Mouse (Mus musculus) T-helper 2 cell (primary cell): ENCODE measurements around the gene Tmem38b.

Experiments
- in situ Hi-C: fragments of 300-600 bp; cut with MboI, MseI; formaldehyde crosslinking; loops from one replicate; pipeline ENCODE4 v1.15.1; 2025; ENCODE audit warnings: high pct_unique_total_duplicates

Gene Tmem38b

DNA sequence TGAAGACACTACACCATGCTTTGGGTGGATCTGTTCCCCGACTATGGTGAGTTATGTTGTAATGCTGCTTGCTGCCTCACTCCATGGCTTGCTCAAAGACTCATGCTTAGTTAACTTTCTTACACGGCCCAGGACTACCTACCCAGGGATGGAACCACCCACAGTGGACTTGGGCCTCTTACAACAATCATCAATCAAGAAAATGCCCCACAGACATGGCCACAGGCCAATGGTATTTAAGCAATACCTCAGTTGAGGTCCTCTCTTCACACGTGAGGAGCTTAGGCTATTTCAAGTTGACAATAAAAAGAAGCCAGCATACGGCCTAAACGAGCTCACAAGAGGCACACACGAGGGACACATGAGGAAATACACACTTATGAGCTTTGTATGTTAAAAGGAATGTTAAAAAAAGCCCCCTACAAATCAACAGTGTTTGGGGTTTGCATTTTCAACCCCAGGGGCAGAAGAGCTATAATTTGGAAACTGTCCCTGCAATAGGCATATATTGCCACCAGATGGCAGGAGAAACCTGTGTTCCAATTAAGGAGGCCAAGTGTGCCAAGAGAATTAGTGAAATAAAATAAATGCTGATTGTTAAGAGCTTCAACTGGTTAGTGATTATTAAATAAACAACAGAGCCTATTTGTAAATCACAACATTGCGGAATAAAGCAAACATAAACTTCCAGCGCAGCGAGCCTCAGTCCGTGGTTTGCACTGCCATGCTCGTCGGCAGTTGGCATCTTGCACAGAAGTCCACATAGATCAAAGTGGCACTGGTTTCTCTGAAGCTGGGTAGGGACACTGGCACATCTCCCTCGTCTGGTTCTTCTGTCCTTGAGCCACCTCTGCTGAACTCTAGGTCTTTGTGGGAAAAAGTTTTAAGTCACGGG lies 58.8 kb downstream of the Tmem38b start:
- in situ Hi-C loops: no loop called here

DNA sequence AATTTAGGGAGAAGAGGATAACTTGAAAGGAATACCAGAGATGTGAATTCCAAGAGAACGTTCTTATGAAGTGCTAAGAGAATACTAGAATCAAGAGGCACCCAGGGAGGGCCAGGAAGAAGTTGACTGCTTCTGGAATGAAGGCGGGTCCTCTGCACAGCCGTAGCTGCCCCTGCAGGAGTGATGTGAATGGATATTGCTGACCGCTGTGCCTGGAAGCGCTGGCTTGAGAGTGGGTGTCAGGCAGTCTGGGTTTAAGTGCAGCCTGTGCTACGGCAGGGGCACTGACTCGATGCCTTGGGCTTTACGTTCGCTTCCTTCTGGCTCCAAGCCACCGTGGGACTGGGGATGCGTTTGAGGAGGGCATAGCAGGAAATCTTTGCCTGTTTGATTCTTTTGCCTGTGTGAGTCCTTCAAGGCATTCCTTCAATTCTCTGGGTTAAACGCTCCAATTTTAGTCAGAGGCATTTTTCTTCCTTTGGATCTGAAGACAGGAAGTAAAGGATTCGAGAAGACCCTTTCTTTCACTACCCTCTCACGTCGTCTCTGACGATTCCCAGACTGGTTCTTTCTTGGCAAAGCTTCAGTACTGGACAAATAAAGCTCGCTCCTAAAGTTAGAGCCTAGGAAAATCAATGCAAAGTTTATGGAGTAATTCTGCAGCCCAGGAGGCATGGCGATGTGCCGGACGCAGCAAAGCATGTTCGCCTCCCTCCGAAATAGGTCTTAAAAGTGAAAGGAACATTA lies 60.7 kb downstream of the Tmem38b start:
- in situ Hi-C loops: no loop called here

DNA sequence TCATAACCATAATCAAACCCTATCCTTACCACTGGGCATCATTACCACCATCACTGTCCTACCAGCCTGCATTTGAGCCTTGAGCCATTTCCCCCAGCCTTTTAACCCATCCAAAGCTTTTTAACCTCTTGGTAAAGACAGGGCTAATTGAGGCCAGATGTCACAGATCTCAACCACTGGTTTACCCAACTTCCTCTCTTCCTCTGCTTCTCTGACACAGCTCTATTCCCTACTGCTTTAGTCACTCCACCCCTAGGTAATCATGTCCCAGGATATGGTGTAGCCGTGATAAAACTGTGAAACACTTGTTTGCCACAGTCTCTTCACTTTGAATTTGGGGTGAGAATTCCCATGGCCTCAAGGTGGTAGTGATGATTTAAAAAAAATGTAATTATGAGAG lies 69.5 kb downstream of the Tmem38b start:
- in situ Hi-C loops: no loop called here

DNA sequence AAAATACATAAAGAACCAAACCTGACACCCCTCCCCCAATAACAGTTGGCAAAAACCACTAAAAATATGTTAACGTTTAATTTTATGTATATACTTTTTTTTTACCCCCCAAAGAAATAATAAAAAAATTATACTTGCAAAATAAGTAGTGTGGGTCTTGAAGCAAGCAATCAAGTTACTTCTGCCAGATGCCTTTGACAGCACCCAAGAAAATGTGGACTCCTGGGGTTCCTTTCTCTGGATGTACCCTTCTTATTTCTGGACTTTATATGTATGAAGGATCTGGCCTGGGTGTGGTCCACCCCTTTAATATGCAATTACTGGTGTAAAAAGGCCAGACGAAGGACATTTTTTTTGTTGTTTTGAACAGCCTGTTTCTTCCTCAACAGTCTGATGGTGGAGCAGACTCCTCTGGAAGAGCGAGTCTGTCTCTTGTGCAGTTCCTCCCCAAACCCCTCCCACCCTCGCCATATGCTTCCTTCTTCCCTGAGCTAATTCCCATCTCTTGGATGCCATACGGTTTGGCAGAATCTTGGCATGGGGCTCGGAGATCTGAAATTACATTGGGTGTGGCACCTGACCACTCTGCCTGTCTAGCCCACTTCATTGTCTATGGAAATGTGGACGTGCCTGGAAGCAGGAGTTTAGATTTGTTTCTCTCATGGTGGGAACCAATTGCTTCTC lies 70.4 kb downstream of the Tmem38b start:
- in situ Hi-C loops: no loop called here

DNA sequence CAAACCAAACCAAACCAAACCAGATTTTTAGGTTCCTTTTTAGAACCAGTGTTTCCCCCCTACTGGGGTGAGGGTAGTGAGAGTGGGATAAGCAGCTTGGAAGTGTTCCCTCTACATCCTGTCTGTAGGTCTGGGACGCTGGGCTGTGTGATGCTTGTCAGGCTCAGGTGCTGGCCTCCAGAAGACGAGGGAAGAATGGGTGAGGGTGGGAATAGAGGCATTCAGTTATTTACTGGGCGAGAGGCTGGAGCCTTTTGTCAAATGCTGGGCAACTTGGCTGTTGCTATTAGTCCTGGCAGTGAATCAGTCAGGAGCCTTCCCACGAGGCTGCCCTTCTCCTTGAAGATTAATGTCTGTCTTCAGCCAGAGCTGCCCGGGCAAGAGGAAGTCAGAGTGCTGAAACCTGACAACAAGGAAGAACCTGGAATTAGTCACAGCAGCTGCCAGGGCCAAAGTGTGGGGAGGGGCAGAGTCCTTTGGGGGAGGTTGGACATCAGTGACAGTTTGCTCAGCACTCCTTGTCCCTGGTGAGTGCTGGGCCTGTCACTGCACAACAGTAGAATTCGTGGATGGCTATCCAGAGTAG lies 74.6 kb downstream of the Tmem38b start:
- in situ Hi-C loops: no loop called here

DNA sequence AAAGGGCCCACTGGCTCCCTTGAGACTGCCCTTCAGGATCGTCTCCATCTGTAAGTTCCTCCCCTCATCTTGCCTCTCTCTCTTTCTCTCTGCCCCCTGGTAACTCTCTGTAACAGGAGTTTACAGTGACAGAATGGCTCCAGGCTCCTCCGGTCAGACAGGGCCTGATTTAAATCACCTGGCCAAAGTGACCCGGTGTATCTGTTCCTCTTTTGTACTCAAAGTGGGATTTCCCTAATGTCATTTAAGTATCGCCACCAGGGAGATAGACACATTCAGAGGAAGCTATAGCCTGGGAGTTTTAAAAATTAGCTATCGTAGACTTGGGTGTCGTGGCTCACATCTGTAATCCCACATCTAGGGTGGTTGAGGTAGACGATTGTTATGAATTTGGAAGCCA lies 78.5 kb downstream of the Tmem38b start:
- in situ Hi-C loops: no loop called here

DNA sequence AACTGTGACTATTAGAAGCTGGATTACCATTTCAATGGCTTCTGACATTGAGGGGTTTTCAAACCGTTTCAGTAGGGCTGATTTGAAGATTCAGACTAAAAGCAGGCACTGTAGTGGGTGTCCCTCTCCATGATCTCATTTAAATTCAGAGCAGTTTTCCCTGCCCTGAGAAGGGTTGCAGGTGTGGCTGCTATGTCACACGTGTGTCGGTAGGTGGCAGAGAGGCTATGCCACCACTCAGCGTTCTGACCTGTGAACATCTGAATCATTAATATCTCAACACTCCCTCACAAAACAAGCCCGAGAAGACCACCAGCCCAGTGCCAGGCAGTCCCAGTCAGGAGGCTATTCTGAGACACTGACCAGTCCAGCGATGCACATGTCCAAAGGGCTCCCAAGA lies 79.7 kb downstream of the Tmem38b start:
- in situ Hi-C loops: no loop called here

DNA sequence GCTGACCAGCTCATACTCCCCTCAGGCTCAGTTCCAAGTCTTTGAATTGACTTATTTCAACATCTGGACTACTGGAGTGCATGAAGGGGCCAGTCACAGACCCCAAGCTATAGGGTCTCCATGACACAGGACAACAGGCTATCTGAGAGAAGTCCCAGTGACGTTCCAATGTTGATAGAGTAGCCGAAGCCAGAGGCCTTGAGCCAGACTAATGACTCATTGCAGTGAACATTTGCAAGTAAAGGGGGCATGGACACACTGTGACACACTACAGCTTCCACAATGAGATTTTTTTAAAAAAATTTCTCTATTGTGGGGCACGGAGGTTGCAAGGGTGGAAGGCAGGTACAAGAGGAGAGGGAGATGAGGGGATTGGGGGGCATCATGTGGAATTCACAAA lies 81.2 kb downstream of the Tmem38b start:
- in situ Hi-C loops: no loop called here
